Mouse (Mus musculus) liver, postnatal 0 days (tissue): ENCODE data around the gene Tex13c2.

Experiments
- CTCF ChIP-seq: sonication (generic); IDR thresholded peaks from 2 replicates; pipeline ENCODE4 v1.5.1; 2016; ENCODE audit warnings: antibody characterized with exemption, low read depth
- EP300 ChIP-seq: IDR thresholded peaks from 2 replicates; pipeline ENCODE4 v1.6.1; 2016; ENCODE audit warnings: antibody characterized with exemption, low read depth, mild to moderate bottlenecking

GRCm38 (mm10) chrX:42490336-42490735 lies 845 bp downstream of the Tex13c2 start:
- TF ChIP-seq EP300 (no peak), CTCF (no peak)
